Mouse (Mus musculus): ENCODE measurements at regions not wholly inside any gene's neighbourhood (a gene's known extent, or its start where the extent isn't known, plus 50 kb on each side); places are given as distances from the start of the nearest gene placed in this dataset.

GRCm38 (mm10) chr3:56590071-56590470 lies 406.6 kb upstream of the Nbea start:
- DNase-seq (ENCODE audit: low spot score) (peak; percentile 18), ATAC-seq (ENCODE audit: low FRiP score) (no peak)
- H3K36me3 ChIP-seq (replicated peaks; ENCODE audit: control insufficient read depth, insufficient read depth) = no peaks in the 10 kb centered on the region
- H3K4me2 ChIP-seq (replicated peaks) = no peak overlapping the region
- WGBS = 78% methylated on average over 6 of the region's 6 CpGs
- H3K9ac ChIP-seq = no peak overlapping the region
- no peaks in the 10 kb centered on the region for H3K9me3 ChIP-seq (ENCODE audit: control insufficient read depth, low read length)
- H3K27me3 ChIP-seq (ENCODE audit: control insufficient read depth, insufficient read depth, low read length) = no peaks in the 10 kb centered on the region
- H3K27ac ChIP-seq = no peak overlapping the region
- no peaks in the 10 kb centered on the region for H3K4me1 ChIP-seq (replicated peaks; ENCODE audit: control insufficient read depth, insufficient read depth, low read length)
- H3K4me3 ChIP-seq (replicated peaks; ENCODE audit: low read length) = no peak overlapping the region

DNA sequence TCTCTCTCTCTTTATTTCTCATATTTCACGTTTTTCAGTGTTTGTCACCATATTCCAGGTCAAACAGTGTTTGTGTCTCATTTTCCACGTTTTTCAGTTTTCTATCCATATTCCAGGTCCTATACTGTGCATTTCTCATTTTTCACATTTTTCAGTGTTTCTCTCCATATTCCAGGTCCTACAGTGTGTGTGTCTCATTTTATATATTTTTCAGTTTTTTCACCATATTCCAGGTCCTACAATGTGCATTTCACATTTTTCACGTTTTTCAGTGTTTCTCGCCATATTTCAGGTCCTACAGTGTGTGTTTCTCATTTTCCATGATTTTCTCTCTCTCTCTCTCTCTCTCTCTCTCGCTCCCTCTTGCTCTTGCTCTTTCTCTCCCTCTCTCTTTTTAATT lies 391.9 kb upstream of the Nbea start:
- 70% methylated on average over 5 of the region's 5 CpGs for WGBS
- Histone ChIP-seq H3K9ac (no peak overlapping the region), H3K4me1 (replicated peaks; ENCODE audit: control insufficient read depth, insufficient read depth, low read length) (no peaks in the 10 kb centered on the region), H3K4me2 (replicated peaks) (no peak overlapping the region), H3K36me3 (replicated peaks; ENCODE audit: control insufficient read depth, insufficient read depth) (no peaks in the 10 kb centered on the region), H3K9me3 (ENCODE audit: control insufficient read depth, low read length) (peaks cover 5% of the 10 kb centered on the region), H3K27ac (no peak overlapping the region), H3K27me3 (ENCODE audit: control insufficient read depth, insufficient read depth, low read length) (no peaks in the 10 kb centered on the region), H3K4me3 (replicated peaks; ENCODE audit: low read length) (no peak overlapping the region)
- DNase-seq (ENCODE audit: low spot score) (no peak), ATAC-seq (ENCODE audit: low FRiP score) (peak; percentile 59; the same call in 1 of the 2 replicates)

DNA sequence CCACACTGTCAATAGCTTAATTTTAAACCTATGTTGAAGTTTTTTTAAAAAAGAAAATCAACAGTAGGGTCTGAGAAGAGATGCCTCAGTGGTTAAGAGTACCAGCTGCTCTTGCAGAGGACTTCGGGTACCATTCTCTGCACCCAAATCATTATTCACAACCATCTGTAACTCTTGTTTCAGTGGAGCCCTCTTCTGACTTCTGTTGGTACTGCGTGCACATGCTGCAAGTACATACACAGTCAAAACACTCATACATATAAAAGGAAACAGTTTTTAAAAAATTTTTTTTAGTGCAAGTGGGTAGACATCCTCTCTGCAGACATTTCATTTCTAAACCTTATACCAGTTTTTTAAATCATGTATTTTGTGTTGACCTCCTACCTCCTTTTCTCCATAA lies 352.7 kb upstream of the Nbea start:
- Histone ChIP-seq H3K27me3 (ENCODE audit: control insufficient read depth, insufficient read depth, low read length) (no peaks in the 10 kb centered on the region), H3K4me1 (replicated peaks; ENCODE audit: control insufficient read depth, insufficient read depth, low read length) (no peaks in the 10 kb centered on the region), H3K27ac (no peak overlapping the region), H3K9ac (no peak overlapping the region), H3K9me3 (ENCODE audit: control insufficient read depth, low read length) (no peaks in the 10 kb centered on the region), H3K4me3 (replicated peaks; ENCODE audit: low read length) (no peak overlapping the region), H3K4me2 (replicated peaks) (no peak overlapping the region), H3K36me3 (replicated peaks; ENCODE audit: control insufficient read depth, insufficient read depth) (no peaks in the 10 kb centered on the region)
- WGBS = 78% methylated on average over 2 of the region's 2 CpGs
- ATAC-seq (ENCODE audit: low FRiP score) = no peak
- no peak for DNase-seq (ENCODE audit: low spot score)

GRCm38 (mm10) chr3:56504445-56504844 lies 320.9 kb upstream of the Nbea start:
- no peak for DNase-seq (ENCODE audit: low spot score)
- Histone ChIP-seq H3K4me1 (replicated peaks; ENCODE audit: control insufficient read depth, insufficient read depth, low read length) (no peaks in the 10 kb centered on the region), H3K4me3 (replicated peaks; ENCODE audit: low read length) (no peak overlapping the region), H3K27me3 (ENCODE audit: control insufficient read depth, insufficient read depth, low read length) (no peaks in the 10 kb centered on the region), H3K36me3 (replicated peaks; ENCODE audit: control insufficient read depth, insufficient read depth) (no peaks in the 10 kb centered on the region), H3K27ac (no peak overlapping the region), H3K9ac (no peak overlapping the region), H3K4me2 (replicated peaks) (no peak overlapping the region), H3K9me3 (ENCODE audit: control insufficient read depth, low read length) (no peaks in the 10 kb centered on the region)
- ATAC-seq (ENCODE audit: low FRiP score) = no peak
- 94% methylated on average over 1 of the region's 1 CpGs for WGBS

DNA sequence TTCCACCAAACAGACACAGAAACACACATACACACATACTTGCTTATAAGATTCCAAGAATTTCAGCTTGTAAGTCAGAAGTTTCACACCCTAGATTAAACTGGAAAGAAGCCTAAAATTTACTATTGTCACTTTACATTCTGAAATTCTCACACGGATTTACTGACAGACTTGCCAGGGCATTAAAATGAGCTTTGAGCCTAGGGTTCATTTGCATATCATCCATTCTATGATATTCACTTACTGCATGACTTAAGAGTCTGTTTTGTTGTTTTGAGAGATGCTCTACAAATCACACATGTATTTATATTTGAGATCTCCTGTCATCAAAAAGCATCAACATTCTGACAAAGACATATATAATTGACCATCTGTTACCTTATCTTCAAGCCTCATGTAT lies 315.8 kb upstream of the Nbea start:
- Histone ChIP-seq H3K9ac (no peak overlapping the region), H3K36me3 (replicated peaks; ENCODE audit: control insufficient read depth, insufficient read depth) (no peaks in the 10 kb centered on the region), H3K4me1 (replicated peaks; ENCODE audit: control insufficient read depth, insufficient read depth, low read length) (no peaks in the 10 kb centered on the region), H3K9me3 (ENCODE audit: control insufficient read depth, low read length) (no peaks in the 10 kb centered on the region), H3K4me2 (replicated peaks) (no peak overlapping the region), H3K27ac (no peak overlapping the region), H3K27me3 (ENCODE audit: control insufficient read depth, insufficient read depth, low read length) (no peaks in the 10 kb centered on the region), H3K4me3 (replicated peaks; ENCODE audit: low read length) (no peak overlapping the region)
- ATAC-seq (ENCODE audit: low FRiP score) = no peak
- 66% methylated on average over 1 of the region's 1 CpGs for WGBS
- DNase-seq (ENCODE audit: low spot score) = no peak

- Histone ChIP-seq H3K4me1 (replicated peaks; ENCODE audit: control insufficient read depth, insufficient read depth, low read length) (no peaks in the 10 kb centered on the region), H3K36me3 (replicated peaks; ENCODE audit: control insufficient read depth, insufficient read depth) (no peaks in the 10 kb centered on the region), H3K4me2 (replicated peaks) (no peak overlapping the region), H3K4me3 (replicated peaks; ENCODE audit: low read length) (no peak overlapping the region), H3K9ac (no peak overlapping the region), H3K27me3 (ENCODE audit: control insufficient read depth, insufficient read depth, low read length) (no peaks in the 10 kb centered on the region), H3K27ac (no peak overlapping the region), H3K9me3 (ENCODE audit: control insufficient read depth, low read length) (no peaks in the 10 kb centered on the region)
- no peak for DNase-seq (ENCODE audit: low spot score)
- ATAC-seq (ENCODE audit: low FRiP score) = 0 out of 2 replicates have a peak, but pooled peaks have one; percentile 34
- 3% methylated on average over 1 of the region's 1 CpGs for WGBS
These were observed 310.4 kb upstream of the Nbea start for GRCm38 (mm10) chr3:56493937-56494336.

DNA sequence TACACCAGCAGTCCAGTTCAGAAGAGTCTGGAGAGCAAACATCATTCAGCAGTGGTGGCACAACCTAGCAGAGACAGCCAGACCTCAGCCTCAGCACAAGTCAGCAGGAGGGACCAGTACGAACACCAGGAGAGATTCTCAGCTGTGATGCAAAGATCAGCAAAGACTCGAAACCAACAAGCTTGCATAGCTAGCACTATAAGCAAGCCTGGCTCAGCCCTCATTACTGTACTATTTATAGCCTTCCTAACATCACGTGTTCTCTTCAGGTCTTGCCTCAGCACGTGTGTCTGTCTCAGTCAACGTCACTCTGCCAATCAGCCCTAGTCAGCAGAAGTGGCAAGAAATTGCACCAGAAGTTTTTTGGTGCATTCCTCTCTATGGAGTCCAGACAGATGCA lies 305.7 kb upstream of the Nbea start:
- no peaks in the 10 kb centered on the region for H3K4me1 ChIP-seq (replicated peaks; ENCODE audit: control insufficient read depth, insufficient read depth, low read length)
- no peak overlapping the region for H3K27ac ChIP-seq
- ATAC-seq (ENCODE audit: low FRiP score) = no peak
- DNase-seq (ENCODE audit: low spot score) = no peak
- H3K27me3 ChIP-seq (ENCODE audit: control insufficient read depth, insufficient read depth, low read length) = no peaks in the 10 kb centered on the region
- H3K4me2 ChIP-seq (replicated peaks) = no peak overlapping the region
- H3K36me3 ChIP-seq (replicated peaks; ENCODE audit: control insufficient read depth, insufficient read depth) = no peaks in the 10 kb centered on the region
- WGBS = 74% methylated on average over 5 of the region's 5 CpGs
- no peaks in the 10 kb centered on the region for H3K9me3 ChIP-seq (ENCODE audit: control insufficient read depth, low read length)
- H3K4me3 ChIP-seq (replicated peaks; ENCODE audit: low read length) = no peak overlapping the region
- H3K9ac ChIP-seq = no peak overlapping the region

- Histone ChIP-seq H3K27ac (peak overlapping the region; percentile 23), H3K9me3 (ENCODE audit: control insufficient read depth, low read length) (no peaks in the 10 kb centered on the region), H3K4me2 (replicated peaks) (no peak overlapping the region), H3K4me1 (replicated peaks; ENCODE audit: control insufficient read depth, insufficient read depth, low read length) (no peaks in the 10 kb centered on the region), H3K9ac (no peak overlapping the region), H3K27me3 (ENCODE audit: control insufficient read depth, insufficient read depth, low read length) (no peaks in the 10 kb centered on the region), H3K36me3 (replicated peaks; ENCODE audit: control insufficient read depth, insufficient read depth) (no peaks in the 10 kb centered on the region), H3K4me3 (replicated peaks; ENCODE audit: low read length) (no peak overlapping the region)
- DNase-seq (ENCODE audit: low spot score) (no peak), ATAC-seq (ENCODE audit: low FRiP score) (peak; percentile 51; the same call in 1 of the 2 replicates)
- 58% methylated on average over 12 of the region's 12 CpGs for WGBS
These were observed 302.3 kb upstream of the Nbea start for GRCm38 (mm10) chr3:56485550-56486400.

GRCm38 (mm10) chr3:56484096-56484495 lies 300.6 kb upstream of the Nbea start:
- no peak for ATAC-seq (ENCODE audit: low FRiP score)
- WGBS = 85% methylated on average over 8 of the region's 8 CpGs

More at GRCm38 (mm10) chr3:56484096-56484495, 300.6 kb upstream of the Nbea start:
- H3K27me3 ChIP-seq (ENCODE audit: control insufficient read depth, insufficient read depth, low read length) = no peaks in the 10 kb centered on the region
- H3K27ac ChIP-seq = no peak overlapping the region
- no peaks in the 10 kb centered on the region for H3K9me3 ChIP-seq (ENCODE audit: control insufficient read depth, low read length)
- H3K9ac ChIP-seq = no peak overlapping the region
- no peak overlapping the region for H3K4me2 ChIP-seq (replicated peaks)
- DNase-seq (ENCODE audit: low spot score) = no peak
- no peak overlapping the region for H3K4me3 ChIP-seq (replicated peaks; ENCODE audit: low read length)
- H3K4me1 ChIP-seq (replicated peaks; ENCODE audit: control insufficient read depth, insufficient read depth, low read length) = no peaks in the 10 kb centered on the region
- H3K36me3 ChIP-seq (replicated peaks; ENCODE audit: control insufficient read depth, insufficient read depth) = no peaks in the 10 kb centered on the region
